Mouse (Mus musculus) cerebellum, adult 9-11 months (tissue): Measurements from ENCODE around the gene Gm7324.
"Not testable (repeated sequence)": the region's sequence is repeated elsewhere in the genome, so short reads cannot be mapped to it uniquely, and the experiment has no call there.

ENCODE experiments used
- DNase-seq: peaks from one replicate; pipeline ENCODE4 v3.0.0; 2022

Gene Gm7324

DNA sequence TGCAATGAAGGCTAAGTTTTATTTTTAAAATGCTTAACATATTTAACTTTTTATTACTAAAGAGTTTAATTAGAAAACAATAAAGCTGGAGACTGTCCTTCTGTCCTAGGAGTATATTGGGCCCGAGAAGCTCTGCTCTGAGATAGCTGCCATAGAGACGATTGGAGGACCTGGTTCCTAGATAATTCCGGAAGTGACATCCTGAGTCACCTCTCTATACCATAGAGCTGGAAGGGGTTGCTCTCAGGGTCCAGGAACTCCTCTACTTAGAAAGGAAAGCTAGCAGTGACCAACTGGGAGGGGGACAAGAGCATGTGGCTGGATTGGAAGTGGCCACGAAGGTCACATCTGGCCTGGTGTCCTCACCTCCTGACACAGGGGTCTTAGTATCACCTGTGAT lies at the start of gene Gm7324:
Gm7324 (plus strand) TSS at position 208 of the 400 bp plus-strand sequence.
- not testable (repeated sequence) for DNase-seq

DNA sequence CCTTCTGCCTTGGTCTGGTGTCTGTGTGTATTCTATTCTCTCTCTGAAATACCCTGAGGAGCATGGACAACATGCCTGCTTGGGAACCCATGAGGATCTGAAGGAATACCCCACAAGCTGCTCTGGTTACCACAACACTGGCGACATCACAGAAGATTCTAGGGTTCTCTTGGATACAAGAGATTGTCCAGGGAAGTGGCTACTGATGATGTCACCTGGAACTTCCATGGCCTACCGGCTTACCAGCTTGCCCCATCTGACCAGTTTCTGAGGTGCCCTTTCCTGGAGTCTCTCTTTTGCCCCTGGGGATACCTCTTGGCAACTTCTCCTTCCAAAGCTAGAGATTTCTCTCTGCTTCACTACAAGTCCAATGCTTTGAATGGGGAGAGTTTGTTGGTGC lies 20.5 kb upstream of the Gm7324 start, which contains the start of gene Gm8165:
Gm8165 (minus strand) TSS at position 101 of the 400 bp plus-strand sequence.
- DNase-seq: not testable (repeated sequence)

DNA sequence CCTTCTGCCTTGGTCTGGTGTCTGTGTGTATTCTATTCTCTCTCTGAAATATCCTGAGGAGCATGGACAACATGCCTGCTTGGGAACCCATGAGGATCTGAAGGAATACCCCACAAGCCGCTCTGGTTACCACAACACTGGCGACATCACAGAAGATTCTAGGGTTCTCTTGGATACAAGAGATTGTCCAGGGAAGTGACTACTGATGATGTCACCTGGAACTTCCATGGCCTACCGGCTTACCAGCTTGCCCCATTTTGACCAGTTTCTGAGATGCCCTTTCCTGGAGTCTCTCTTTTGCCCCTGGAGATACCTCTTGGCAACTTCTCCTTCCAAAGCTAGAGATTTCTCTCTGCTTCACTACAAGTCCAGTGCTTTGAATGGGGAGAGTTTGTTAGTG lies 29.8 kb downstream of the Gm7324 start, which contains the start of gene Gm16506:
Gm16506 (minus strand) TSS at position 101 of the 400 bp plus-strand sequence.
- DNase-seq: not testable (repeated sequence)

GRCm38 (mm10) chr14:43747566-43747965 lies 49.9 kb downstream of the Gm7324 start, which contains the start of gene Gm6526:
Gm6526 (plus strand) TSS chr14:43747866.
- DNase-seq: not testable (repeated sequence)
